Mouse (Mus musculus): Measurements from ENCODE around the gene Elp1. TPM values are rescaled to one million over a fixed set of nuclear protein-coding genes. Genes with fewer than 3 reads are reported as not detected.

Elp1 gene
- total and polyA plus RNA-seq, 3 experiments: 58.1 to 88.4 (median 58.2) TPM

DNA sequence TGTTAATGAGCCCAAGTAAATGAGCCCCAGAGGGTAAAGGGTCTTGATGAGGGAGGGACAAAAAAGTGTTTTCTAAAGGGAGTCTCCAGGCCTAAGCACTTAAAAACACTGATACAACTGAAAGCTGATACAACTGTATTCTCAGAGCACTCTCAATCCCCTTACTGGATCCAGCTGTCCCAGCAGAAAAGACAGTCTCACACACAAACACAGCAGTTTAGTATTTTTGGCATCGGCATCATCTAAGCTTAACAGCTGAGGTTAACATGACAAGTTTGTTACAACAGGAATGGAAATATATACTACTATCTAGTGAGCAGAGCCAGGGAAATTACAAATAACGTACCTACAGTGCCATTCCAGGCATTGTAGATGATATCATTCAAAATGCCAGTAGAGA is 55.8 kb downstream of the Elp1 start:
- no peak for DNase-seq (ENCODE audit: extremely low read depth)
- Histone ChIP-seq H3K27ac (ENCODE audit: insufficient read depth, low read depth) (no peak overlapping the region), H3K9me3 (replicated peaks; ENCODE audit: low read length) (no peaks in the 10 kb centered on the region), H3K4me2 (ENCODE audit: insufficient read depth, low read depth, poor library complexity, severe bottlenecking) (no peak overlapping the region), H3K4me3 (replicated peaks in 1 of 3; ENCODE audit: low read depth in 2 of 3, low read length in 2 of 3, poor library complexity in 1 of 3) (no peak overlapping the region), H3K9ac (ENCODE audit: insufficient read depth, low read depth) (no peak overlapping the region), H3K27me3 (replicated peaks) (no peaks in the 10 kb centered on the region), H3K79me2 (replicated peaks; ENCODE audit: control insufficient read depth, extremely low read depth, insufficient read depth, poor library complexity, severe bottlenecking) (no peaks in the 10 kb centered on the region), H3K36me3 (replicated peaks in 1 of 2; ENCODE audit: control insufficient read depth in 1 of 2, insufficient read depth in 1 of 2, low read length in 1 of 2) (peaks cover 35 to 78% of the 10 kb centered on the region in 2 experiments), H3K4me1 (ENCODE audit: control insufficient read depth in 1 of 2, insufficient read depth in 2 of 2) (no peaks in the 10 kb centered on the region)
- in situ Hi-C loops (cut with MboI; ENCODE audit: low pct_ligation_motif_present, low pct_unique_long_range_greater_than_20kb, low sequenced_read_pairs): no loop called here
- no peak for TF ChIP-seq PAX5 (IDR thresholded peaks at IDR 0.05; ENCODE audit: low read length)
- TF ChIP-seq SIN3A (IDR thresholded peaks at IDR 0.05; ENCODE audit: low read length): no peak
- TF ChIP-seq POLR2AphosphoS2 (IDR thresholded peaks at IDR 0.05; ENCODE audit: low read depth, low read length): no peak
- TF ChIP-seq MYC (IDR thresholded peaks at IDR 0.05; ENCODE audit: low read depth, low read length): no peak
- no peak for TF ChIP-seq TCF12 (IDR thresholded peaks at IDR 0.05; ENCODE audit: low read depth, low read length)
- no peak for TF ChIP-seq ZC3H11A (IDR thresholded peaks at IDR 0.05; ENCODE audit: low read depth, low read length)
- dilution Hi-C loops (cut with MboI; ENCODE audit: extremely low pct_ligation_motif_present, extremely low pct_unique_long_range_greater_than_20kb, low sequenced_read_pairs): no loop called here

DNA sequence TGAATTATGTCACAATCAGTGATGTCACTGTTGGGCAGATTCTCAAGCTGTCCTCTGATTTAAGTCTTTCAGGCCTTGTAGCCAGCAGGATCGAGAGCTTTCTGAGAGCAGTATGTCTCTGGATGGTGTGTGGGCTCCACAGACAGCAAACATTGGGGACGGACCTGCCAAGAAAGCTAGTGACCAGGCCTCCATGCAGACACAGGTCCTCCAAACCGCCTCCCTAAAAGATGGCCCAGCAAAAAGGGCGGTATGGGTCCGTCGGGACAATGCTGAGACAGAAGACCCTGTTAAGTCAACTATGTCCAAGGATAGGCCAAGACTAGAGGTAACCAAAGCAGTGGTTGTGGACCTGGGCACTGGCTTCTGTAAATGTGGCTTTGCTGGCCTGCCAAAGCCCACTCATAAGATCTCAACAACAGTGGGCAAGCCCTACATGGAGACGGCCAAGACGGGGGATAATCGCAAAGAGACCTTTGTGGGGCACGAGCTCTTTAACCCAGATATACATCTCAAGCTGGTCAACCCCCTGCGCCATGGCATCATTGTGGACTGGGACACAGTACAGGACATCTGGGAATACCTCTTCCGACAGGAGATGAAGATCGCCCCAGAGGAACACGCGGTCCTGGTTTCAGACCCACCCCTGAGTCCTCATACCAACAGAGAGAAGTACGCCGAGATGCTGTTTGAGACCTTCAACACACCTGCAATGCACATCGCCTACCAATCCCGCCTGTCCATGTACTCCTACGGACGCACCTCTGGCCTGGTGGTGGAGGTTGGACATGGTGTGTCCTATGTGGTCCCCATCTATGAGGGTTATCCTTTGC is 58.6 kb downstream of the Elp1 start, which contains the start of gene Actl7a:
Gene Actl7a (plus strand): TSS at position 51 of the 833 bp plus-strand sequence.
- no peak within 1 kb of the TSS for H3K9ac ChIP-seq (ENCODE audit: insufficient read depth, low read depth)
- TF ChIP-seq HCFC1 (IDR thresholded peaks at IDR 0.05; ENCODE audit: low read depth, low read length): no peak
- no peak for TF ChIP-seq TCF12 (IDR thresholded peaks at IDR 0.05; ENCODE audit: low read depth, low read length)
- no peak for TF ChIP-seq ELF1 (IDR thresholded peaks at IDR 0.05; ENCODE audit: low read depth, low read length)
- TF ChIP-seq EP300 (IDR thresholded peaks at IDR 0.05; ENCODE audit: low read length): no peak
- no peak for TF ChIP-seq SMC3 (IDR thresholded peaks at IDR 0.05; ENCODE audit: low read depth, low read length)
- TF ChIP-seq CHD1 (IDR thresholded peaks at IDR 0.05; ENCODE audit: low read depth, low read length): no peak
- no peak within 1 kb of the TSS for H3K27ac ChIP-seq (ENCODE audit: insufficient read depth, low read depth)
- no peaks in the 10 kb centered on the region for H3K9me3 ChIP-seq (replicated peaks; ENCODE audit: low read length)
- H3K4me1 ChIP-seq (ENCODE audit: control insufficient read depth in 1 of 2, insufficient read depth in 2 of 2): no peaks in the 10 kb centered on the region
- H3K79me2 ChIP-seq (replicated peaks; ENCODE audit: control insufficient read depth, extremely low read depth, insufficient read depth, poor library complexity, severe bottlenecking): no peaks in the 10 kb centered on the region
- H3K4me2 ChIP-seq (ENCODE audit: insufficient read depth, low read depth, poor library complexity, severe bottlenecking): no peak within 1 kb of the TSS
- no peaks in the 10 kb centered on the region for H3K27me3 ChIP-seq (replicated peaks)
- H3K4me3 ChIP-seq (replicated peaks in 1 of 3; ENCODE audit: low read depth in 2 of 3, low read length in 2 of 3, poor library complexity in 1 of 3): no peak within 1 kb of the TSS
- peaks cover 19 to 54% of the 10 kb centered on the region in 2 experiments for H3K36me3 ChIP-seq (replicated peaks in 1 of 2; ENCODE audit: control insufficient read depth in 1 of 2, insufficient read depth in 1 of 2, low read length in 1 of 2)
- in situ Hi-C loops (cut with MboI; ENCODE audit: low pct_ligation_motif_present, low pct_unique_long_range_greater_than_20kb, low sequenced_read_pairs) (no loop called here), dilution Hi-C loops (cut with MboI; ENCODE audit: extremely low pct_ligation_motif_present, extremely low pct_unique_long_range_greater_than_20kb, low sequenced_read_pairs) (no loop called here)
- DNase-seq (ENCODE audit: extremely low read depth): no peak

DNA sequence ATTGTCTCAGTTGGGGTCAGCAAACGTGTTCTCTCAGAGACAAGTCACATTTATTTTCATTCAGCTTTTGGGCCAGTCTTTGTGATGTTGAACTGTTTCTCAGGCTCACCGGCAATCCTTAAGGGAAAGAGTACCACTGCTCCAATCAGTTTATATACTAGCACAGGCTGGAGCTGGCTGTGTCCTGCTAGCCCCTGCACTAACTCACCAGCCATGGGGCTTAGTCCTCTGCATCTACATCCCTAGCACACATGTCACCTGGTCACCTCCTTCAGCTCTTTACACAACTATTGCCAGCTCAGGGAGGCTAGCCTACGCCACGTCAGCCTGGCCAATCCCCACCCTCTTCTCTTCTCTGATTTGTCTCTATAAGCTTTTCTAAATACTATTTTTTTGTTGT is 59.4 kb downstream of the Elp1 start:
- in situ Hi-C loops (cut with MboI; ENCODE audit: low pct_ligation_motif_present, low pct_unique_long_range_greater_than_20kb, low sequenced_read_pairs): no loop called here
- TF ChIP-seq ZMIZ1 (IDR thresholded peaks at IDR 0.05; ENCODE audit: low read depth, low read length) (no peak), GABPA (IDR thresholded peaks at IDR 0.05; ENCODE audit: insufficient replicate concordance, low read depth, low read length) (no peak), RCOR1 (conservative IDR thresholded peaks at IDR 0.05; ENCODE audit: low read depth, low read length) (no peak), TCF12 (IDR thresholded peaks at IDR 0.05; ENCODE audit: low read depth, low read length) (no peak), MAZ (IDR thresholded peaks at IDR 0.05; ENCODE audit: low read depth, low read length) (no peak), NRF1 (IDR thresholded peaks at IDR 0.05; ENCODE audit: low read depth, low read length) (no peak), MYC (IDR thresholded peaks at IDR 0.05; ENCODE audit: low read depth, low read length) (no peak)
- H3K9me3 ChIP-seq (replicated peaks; ENCODE audit: low read length): no peaks in the 10 kb centered on the region
- no peak overlapping the region for H3K4me2 ChIP-seq (ENCODE audit: insufficient read depth, low read depth, poor library complexity, severe bottlenecking)
- dilution Hi-C loops (cut with MboI; ENCODE audit: extremely low pct_ligation_motif_present, extremely low pct_unique_long_range_greater_than_20kb, low sequenced_read_pairs): no loop called here
- no peak overlapping the region for H3K27ac ChIP-seq (ENCODE audit: insufficient read depth, low read depth)
- no peak for DNase-seq (ENCODE audit: extremely low read depth)
- H3K4me3 ChIP-seq (replicated peaks in 1 of 3; ENCODE audit: low read depth in 2 of 3, low read length in 2 of 3, poor library complexity in 1 of 3): no peak overlapping the region
- H3K27me3 ChIP-seq (replicated peaks): no peaks in the 10 kb centered on the region
- H3K9ac ChIP-seq (ENCODE audit: insufficient read depth, low read depth): no peak overlapping the region
- H3K36me3 ChIP-seq (replicated peaks in 1 of 2; ENCODE audit: control insufficient read depth in 1 of 2, insufficient read depth in 1 of 2, low read length in 1 of 2): peaks cover 15 to 47% of the 10 kb centered on the region in 2 experiments
- no peaks in the 10 kb centered on the region for H3K4me1 ChIP-seq (ENCODE audit: control insufficient read depth in 1 of 2, insufficient read depth in 2 of 2)
- H3K79me2 ChIP-seq (replicated peaks; ENCODE audit: control insufficient read depth, extremely low read depth, insufficient read depth, poor library complexity, severe bottlenecking): no peaks in the 10 kb centered on the region

All from CH12.LX (cell line).